Mouse (Mus musculus): ENCODE data around the gene Ctu2.

Gene Ctu2

GRCm38 (mm10) chr8:122475580-122476320 lies at the start of gene Ctu2, which contains the start of gene Rnf166:
Gene Ctu2 (plus strand): TSS chr8:122476143.
Gene Rnf166 (minus strand): TSS chr8:122476064.
- DNase-seq: peak; percentile 92

GRCm38 (mm10) chr8:122426145-122426544 lies 49.8 kb upstream of the Ctu2 start:
- no peak for DNase-seq

DNA sequence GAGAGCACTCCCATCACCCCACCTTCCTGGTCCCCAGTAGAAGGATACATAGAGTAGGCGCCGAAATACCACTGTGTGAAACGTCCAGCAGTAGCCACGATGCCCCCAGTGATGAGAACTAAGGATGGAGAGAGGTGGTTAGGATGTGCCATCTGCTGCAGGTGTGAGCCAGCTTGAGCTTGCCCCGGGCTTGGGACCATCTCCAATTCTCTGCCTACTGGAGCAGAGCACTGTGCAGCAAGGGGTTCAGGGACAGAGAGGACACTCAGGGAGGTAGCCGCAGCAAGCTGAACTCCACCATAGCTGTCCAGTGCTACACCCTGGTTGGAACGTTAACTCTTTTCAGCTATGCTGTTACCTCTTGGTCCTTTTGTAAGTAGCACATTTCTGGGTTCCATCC lies 48.3 kb upstream of the Ctu2 start:
- no peak for DNase-seq

GRCm38 (mm10) chr8:122428163-122428562 lies 47.8 kb upstream of the Ctu2 start:
- no peak for DNase-seq

- no peak for DNase-seq
Observed at GRCm38 (mm10) chr8:122430058-122430636, 45.8 kb upstream of the Ctu2 start.

DNA sequence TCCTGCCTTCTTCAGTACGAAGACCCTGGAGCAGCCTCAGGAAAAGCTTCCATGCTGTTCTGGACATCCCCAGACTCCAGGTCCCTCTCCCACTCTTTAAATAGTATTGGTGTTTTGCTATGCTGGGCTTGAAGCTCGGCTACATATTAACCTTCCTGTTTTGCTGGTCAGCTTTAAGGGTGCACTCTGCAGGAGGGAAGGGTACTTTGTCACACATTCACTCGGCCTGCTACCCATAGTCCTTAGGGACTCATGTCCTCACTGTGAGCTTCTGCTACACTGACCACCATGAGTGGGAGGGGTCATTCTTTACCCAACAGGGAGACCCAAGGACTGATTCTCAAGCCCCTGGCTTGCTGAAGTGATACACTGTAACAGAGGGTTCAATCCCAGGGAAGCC lies 45.3 kb upstream of the Ctu2 start:
- DNase-seq: peak; percentile 53

DNA sequence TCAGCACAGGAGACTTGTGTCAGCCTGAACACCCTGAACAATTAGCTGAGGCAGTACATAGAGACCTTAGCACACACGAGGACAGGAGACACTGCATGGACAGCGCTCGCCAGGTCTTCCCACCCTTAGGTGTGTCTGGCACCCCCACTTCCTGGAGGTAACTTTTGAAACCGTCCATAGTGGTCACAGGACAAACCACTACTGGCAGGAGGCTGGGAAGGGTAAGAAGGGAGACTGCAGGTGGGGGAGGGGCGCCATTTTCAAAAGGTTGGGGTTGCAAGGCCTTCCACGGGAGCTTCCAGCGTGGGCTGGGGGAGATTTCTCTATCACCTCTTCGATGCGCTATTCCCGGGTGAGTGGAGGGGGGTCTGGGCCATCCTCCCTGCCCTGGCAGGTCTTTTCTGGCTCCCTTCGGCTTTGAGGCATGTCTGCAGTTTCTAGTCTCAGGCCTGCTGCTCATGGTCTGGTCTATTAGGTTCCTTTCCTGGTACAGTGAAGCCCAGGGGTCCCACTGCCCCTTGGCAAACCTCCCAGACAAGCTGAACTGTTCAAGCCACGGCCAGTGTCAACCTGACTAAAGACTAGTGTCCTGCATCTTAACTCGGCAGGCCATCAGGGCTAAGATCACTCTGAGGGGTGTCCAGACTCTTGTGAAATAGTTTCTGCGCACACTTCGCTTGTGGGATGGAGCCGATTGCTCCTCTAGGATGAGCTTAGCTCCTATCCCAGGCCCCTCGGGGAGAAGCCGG lies 44.1 kb upstream of the Ctu2 start:
- peak; percentile 64 for DNase-seq

- DNase-seq: peak; percentile 85
Observed at GRCm38 (mm10) chr8:122432443-122433268, 43.3 kb upstream of the Ctu2 start, which contains the start of gene Cyba. Gene Cyba (minus strand): TSS chr8:122432930.

- DNase-seq: no peak
Observed at GRCm38 (mm10) chr8:122433269-122433905, 42.6 kb upstream of the Ctu2 start.

DNA sequence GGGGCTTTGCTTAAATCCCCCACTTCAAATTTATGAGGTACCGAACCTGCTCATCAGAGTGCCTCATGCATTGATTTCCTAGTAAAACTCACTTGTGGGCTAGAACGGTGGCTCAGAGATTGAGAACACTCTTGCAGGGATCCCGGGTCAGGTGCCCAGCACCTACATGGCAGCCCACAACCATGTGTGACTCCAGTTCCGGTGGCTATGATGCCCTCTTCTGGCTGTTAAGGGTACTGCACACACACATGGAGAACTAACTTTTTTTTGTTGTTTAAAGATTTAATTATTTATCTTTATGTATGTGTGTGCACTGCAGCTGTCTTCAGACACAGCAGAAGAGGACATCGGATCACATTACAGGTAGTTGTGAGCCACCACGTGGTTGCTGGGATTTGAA lies 40.6 kb upstream of the Ctu2 start:
- DNase-seq: no peak

DNA sequence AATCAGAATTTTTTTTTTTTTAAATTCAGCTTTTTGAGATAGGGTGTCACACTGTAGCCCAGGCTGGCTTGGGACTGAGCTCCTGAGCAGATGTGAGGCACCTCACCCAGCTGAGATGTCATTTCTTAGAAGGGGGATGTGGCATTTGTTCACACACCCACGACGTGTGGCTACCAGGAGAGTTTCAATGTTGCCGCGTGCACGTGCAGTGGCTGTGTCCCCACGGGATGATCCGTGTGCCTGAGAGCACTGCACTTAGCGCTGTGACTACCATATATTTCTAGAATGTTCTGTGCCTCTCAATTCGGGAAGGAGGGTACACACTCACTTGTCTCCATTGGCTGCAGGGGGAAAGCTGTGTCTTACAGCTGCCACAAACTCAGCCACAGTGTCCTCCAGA lies 39.8 kb upstream of the Ctu2 start:
- DNase-seq: no peak

DNA sequence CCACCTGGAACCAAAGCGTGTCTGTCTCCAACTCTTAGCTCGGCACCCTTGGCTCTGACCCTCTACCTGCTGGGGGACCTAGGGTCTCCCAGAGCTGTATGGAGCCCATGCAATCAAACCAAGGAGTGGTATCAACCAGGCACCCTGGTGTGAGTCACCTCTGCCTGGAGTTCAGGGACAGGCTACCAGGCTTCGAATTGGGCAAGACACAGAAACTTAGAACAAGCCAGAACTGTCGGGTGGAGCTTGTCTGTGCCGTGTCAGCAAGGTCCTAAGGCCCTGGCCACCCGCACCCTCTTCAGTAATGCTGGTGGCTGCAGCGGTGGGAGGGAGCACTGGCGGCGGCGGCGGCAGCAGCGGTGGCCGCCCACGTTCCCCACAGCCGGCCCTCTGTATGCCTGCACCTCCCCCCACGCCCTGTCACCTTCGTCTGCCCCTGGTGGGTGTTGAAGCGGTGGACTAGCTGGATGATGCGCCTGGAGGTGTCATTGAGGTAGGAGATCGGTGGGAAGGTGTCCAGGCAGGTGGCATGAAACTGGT lies 39.3 kb upstream of the Ctu2 start:
- no peak for DNase-seq

- DNase-seq: no peak
Observed at GRCm38 (mm10) chr8:122437708-122438331, 38.1 kb upstream of the Ctu2 start.

- no peak for DNase-seq
Observed at GRCm38 (mm10) chr8:122439336-122439735, 36.6 kb upstream of the Ctu2 start.

GRCm38 (mm10) chr8:122441326-122441725 lies 34.6 kb upstream of the Ctu2 start:
- DNase-seq: no peak

DNA sequence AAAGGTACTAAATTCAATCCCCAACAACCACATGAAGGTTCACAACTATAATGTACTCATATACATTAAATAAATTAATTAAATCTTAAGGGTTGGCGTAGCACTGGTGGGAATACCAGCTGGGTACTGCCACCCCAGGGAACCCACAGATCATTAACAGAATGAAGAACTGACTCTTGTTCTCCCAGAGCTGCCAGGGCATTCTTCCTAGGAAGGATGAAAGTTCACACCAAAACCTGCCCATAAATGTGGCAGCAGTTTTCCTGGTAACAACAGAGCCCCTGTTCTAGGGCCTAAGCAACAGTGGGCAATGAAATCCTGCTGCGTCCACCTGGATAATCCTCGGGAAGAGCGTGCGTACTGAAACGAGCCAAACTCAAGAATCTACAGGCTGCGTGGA lies 33.6 kb upstream of the Ctu2 start:
- no peak for DNase-seq

DNA sequence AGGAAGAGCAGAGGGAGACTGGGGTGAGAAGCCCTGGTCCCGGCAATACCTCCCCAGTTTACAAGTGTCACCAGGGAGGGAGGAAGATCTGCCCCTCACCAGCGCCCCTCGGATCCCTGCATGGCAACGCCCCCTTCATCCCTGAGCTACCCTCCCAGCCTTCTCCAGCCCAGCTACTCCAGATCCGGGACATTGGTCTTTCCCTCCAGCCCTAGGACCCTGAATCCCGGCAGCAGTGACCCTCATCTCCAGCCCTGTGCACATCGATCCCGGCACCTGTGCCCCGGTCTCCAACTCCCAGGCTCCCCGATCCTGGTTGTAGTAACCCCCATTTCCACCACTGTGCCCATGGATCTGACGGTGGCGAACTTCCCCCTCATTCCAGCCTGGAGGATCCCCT lies 33.2 kb upstream of the Ctu2 start:
- DNase-seq: no peak

DNA sequence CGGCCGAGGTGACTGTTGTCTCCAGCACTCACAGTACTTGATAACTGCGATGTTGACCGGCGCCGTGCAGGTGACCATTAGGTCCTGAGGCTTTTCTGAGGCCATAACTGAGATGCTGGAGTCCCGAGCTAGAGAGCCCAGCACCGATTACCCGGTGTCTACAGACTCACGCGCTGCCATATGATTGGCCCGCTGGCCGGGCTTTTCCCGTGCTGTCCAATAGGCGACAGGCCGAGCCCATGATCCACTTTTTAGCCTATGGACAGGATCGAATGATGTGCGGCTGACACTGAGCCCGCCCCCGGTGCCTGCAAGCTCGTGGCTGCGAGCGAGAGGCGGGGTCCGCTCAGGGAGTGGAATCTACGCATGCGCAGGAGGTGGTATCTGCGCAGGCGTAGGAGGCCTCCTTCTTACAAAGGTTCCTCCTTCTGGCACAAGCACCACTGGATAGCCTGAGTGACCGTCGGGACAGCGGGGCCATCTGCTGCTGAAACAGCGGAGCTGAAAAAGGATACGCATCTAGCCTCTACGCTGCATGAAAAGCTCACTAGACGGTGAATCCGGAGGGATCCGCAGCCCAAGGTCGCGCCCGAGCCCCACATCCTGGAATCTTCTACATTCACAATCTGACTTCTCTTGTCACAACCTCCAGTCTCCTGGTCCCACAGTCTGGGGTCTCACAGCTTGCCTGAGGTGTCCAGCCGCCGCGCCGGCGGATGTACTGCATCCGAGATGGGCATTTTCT lies 32.5 kb upstream of the Ctu2 start, which contains the start of gene Mvd:
Gene Mvd, minus strand, starts transcription at position 161 of the 745 bp plus-strand sequence.
- DNase-seq: peak; percentile 98

GRCm38 (mm10) chr8:122444058-122444748 lies 31.7 kb upstream of the Ctu2 start:
- DNase-seq: peak; percentile 91

DNA sequence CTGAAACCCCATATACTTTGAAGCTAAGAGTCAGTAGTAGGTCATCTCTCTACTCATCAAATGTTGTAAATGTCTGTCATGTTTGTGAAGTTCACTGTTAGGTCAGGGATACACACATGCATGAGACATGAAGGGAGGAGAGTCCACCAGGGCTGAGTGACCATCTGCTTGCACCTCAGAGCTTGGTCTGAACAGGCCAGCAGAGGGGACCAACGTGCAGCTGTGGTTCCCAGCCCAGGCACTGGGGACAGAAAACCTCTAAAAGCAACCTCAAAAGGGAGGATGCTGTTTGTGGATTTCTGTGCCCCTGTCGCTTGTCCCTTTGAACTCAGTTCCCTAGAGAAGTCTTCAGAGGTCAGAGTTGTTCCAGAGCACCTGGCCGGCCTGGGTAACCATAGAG lies 30.7 kb upstream of the Ctu2 start:
- no peak for DNase-seq
